ENCODE assay signal across 31 mouse cellular contexts in the genomic region with DNA sequence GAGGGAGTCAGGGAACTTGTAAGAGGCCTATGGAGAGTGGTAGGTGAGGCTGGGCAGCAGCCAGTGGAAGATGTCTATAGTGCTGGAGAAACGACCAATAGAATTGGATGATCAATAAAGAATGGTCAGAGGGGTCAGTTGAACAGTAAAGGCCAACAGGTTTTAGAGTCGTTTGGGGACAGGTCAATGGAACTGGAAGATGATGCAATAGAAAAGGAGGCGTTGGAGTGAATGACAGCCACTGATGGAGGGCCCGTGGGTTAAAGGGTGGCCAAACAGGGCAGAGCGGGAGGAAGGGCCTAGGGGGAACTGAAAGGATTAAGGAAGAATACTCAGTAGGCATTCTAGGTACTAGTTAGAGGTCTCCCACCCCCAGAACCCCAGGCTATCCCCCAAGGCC. TPM values are rescaled to one million over a fixed set of nuclear protein-coding genes. Genes with fewer than 3 reads are reported as not detected.
DNase-seq lines count a peak whose midpoint lies in the region; ATAC-seq and TF ChIP-seq lines count a peak whose summit lies in the region.
"Had no signal": no experiment of that assay in that cellular context is flagged by ENCODE, and none has a peak within 500 bp of the region (broad histone marks: within the 10 kb centered on the region; RNA-seq: fewer than 3 reads in every experiment).

No protein-coding gene starts in this region.

- no peaks in the 10 kb centered on the region for H3K9me3 ChIP-seq in liver, embryonic 11.5 days (ENCODE audit: control insufficient read depth, low read length)
- no peaks in the 10 kb centered on the region for H3K9me3 ChIP-seq in liver, embryonic 13.5 days (replicated peaks)
- H3K9me3 ChIP-seq in liver, embryonic 14.5 days (ENCODE audit: control insufficient read depth, low read length) = no peaks in the 10 kb centered on the region
- H3K9me3 ChIP-seq in liver, embryonic 16.5 days (replicated peaks; ENCODE audit: control insufficient read depth, low read length) = no peaks in the 10 kb centered on the region
- H3K9me3 ChIP-seq: embryonic facial prominence, embryonic 13.5 days; embryonic facial prominence, embryonic 15.5 days; forebrain, embryonic 10.5 days; forebrain, embryonic 12.5 days had no signal

- no peak for ATAC-seq in liver, embryonic 11.5 days (replicated peaks; ENCODE audit: low FRiP score)
- ATAC-seq in liver, embryonic 13.5 days (ENCODE audit: low read depth) = peak; percentile 58
- ATAC-seq in liver, embryonic 14.5 days (ENCODE audit: insufficient read depth) = peak; percentile 40; the same call in 1 of the 2 replicates
- peak; percentile 81 for ATAC-seq in liver, embryonic 16.5 days (ENCODE audit: low read depth)
- no peak for ATAC-seq in megakaryocyte progenitor cell, adult 5-6 weeks (replicated peaks; ENCODE audit: poor library complexity)
- ATAC-seq: forebrain, embryonic 14.5 days had no signal

- H3K4me3 ChIP-seq in liver, adult 2 months (ENCODE audit: insufficient read depth, low read depth, low read length) = no peak overlapping the region
- H3K4me3 ChIP-seq in liver, embryonic 11.5 days (ENCODE audit: low read depth, low read length) = no peak overlapping the region
- H3K4me3 ChIP-seq in liver, embryonic 13.5 days (replicated peaks) = no peak overlapping the region
- no peak overlapping the region for H3K4me3 ChIP-seq in liver, embryonic 14.5 days (ENCODE audit: insufficient read depth in 1 of 2, low read depth in 2 of 2, low read length in 2 of 2)
- H3K4me3 ChIP-seq in liver, embryonic 16.5 days (ENCODE audit: low read depth, low read length) = no peak overlapping the region
- H3K4me3 ChIP-seq: embryonic facial prominence, embryonic 13.5 days; embryonic facial prominence, embryonic 15.5 days; erythroblast, embryonic 14.5 days; forebrain, embryonic 10.5 days; forebrain, embryonic 12.5 days had no signal

- H3K36me3 ChIP-seq in liver, adult 2 months (ENCODE audit: control insufficient read depth, insufficient read depth, low read length) = no peaks in the 10 kb centered on the region
- no peaks in the 10 kb centered on the region for H3K36me3 ChIP-seq in liver, embryonic 11.5 days (ENCODE audit: control insufficient read depth, insufficient read depth, low read length)
- H3K36me3 ChIP-seq in liver, embryonic 13.5 days = no peaks in the 10 kb centered on the region
- no peaks in the 10 kb centered on the region for H3K36me3 ChIP-seq in liver, embryonic 14.5 days (replicated peaks; ENCODE audit: control insufficient read depth, insufficient read depth, low read depth)
- no peaks in the 10 kb centered on the region for H3K36me3 ChIP-seq in liver, embryonic 16.5 days (ENCODE audit: control insufficient read depth, insufficient read depth)
- H3K36me3 ChIP-seq: embryonic facial prominence, embryonic 13.5 days; embryonic facial prominence, embryonic 15.5 days; forebrain, embryonic 10.5 days; forebrain, embryonic 12.5 days had no signal

- no peak for TF ChIP-seq POLR2A in liver, adult 2 months (IDR thresholded peaks at IDR 0.05; ENCODE audit: extremely low read depth, insufficient read depth, low read length)

- TF ChIP-seq EP300 in liver, embryonic 14.5 days (IDR thresholded peaks at IDR 0.05; ENCODE audit: low read depth) = no peak

- no peak overlapping the region for H3K4me2 ChIP-seq in liver, embryonic 11.5 days
- H3K4me2 ChIP-seq in liver, embryonic 13.5 days = no peak overlapping the region
- H3K4me2 ChIP-seq in liver, embryonic 14.5 days (ENCODE audit: low read depth) = no peak overlapping the region
- no peak overlapping the region for H3K4me2 ChIP-seq in liver, embryonic 16.5 days (ENCODE audit: low read depth, low read length)
- H3K4me2 ChIP-seq: embryonic facial prominence, embryonic 13.5 days; embryonic facial prominence, embryonic 15.5 days; forebrain, embryonic 12.5 days had no signal

- 17% methylated on average over 5 of the region's 5 CpGs for WGBS in liver, adult 2 months
- 49% methylated on average over 5 of the region's 5 CpGs for WGBS in liver, embryonic 11.5 days
- 50% methylated on average over 5 of the region's 5 CpGs for WGBS in liver, embryonic 13.5 days (ENCODE audit: insufficient replicate concordance)
- 38% methylated on average over 5 of the region's 5 CpGs for WGBS in liver, embryonic 14.5 days (ENCODE audit: insufficient replicate concordance)
- WGBS in liver, embryonic 16.5 days (ENCODE audit: insufficient replicate concordance) = 45% methylated on average over 5 of the region's 5 CpGs

- H3K27me3 ChIP-seq in liver, adult 2 months (ENCODE audit: control insufficient read depth, insufficient read depth, low read length) = no peaks in the 10 kb centered on the region
- peaks cover 41% of the 10 kb centered on the region for H3K27me3 ChIP-seq in liver, embryonic 11.5 days (replicated peaks; ENCODE audit: control insufficient read depth, insufficient read depth, low read length)
- H3K27me3 ChIP-seq in liver, embryonic 13.5 days = peaks cover 56% of the 10 kb centered on the region
- peaks cover 16% of the 10 kb centered on the region for H3K27me3 ChIP-seq in liver, embryonic 14.5 days (ENCODE audit: control insufficient read depth, insufficient read depth, low read length)
- peaks cover 21% of the 10 kb centered on the region for H3K27me3 ChIP-seq in liver, embryonic 16.5 days (ENCODE audit: control insufficient read depth, insufficient read depth, low read depth, low read length)

- no peak overlapping the region for H3K9ac ChIP-seq in liver, adult 2 months (ENCODE audit: low read depth, low read length)
- H3K9ac ChIP-seq in liver, embryonic 11.5 days (ENCODE audit: low read depth, low read length) = no peak overlapping the region
- no peak overlapping the region for H3K9ac ChIP-seq in liver, embryonic 13.5 days
- H3K9ac ChIP-seq in liver, embryonic 14.5 days (replicated peaks) = no peak overlapping the region
- H3K9ac ChIP-seq in liver, embryonic 16.5 days (ENCODE audit: low read depth, low read length) = no peak overlapping the region
- H3K9ac ChIP-seq: embryonic facial prominence, embryonic 13.5 days; embryonic facial prominence, embryonic 15.5 days; forebrain, embryonic 12.5 days had no signal

- no peaks in the 10 kb centered on the region for H3K79me2 ChIP-seq in liver, adult 2 months (ENCODE audit: control insufficient read depth, insufficient read depth, low read length)

- no peak for TF ChIP-seq CTCF in liver, adult 2 months (IDR thresholded peaks at IDR 0.05; ENCODE audit: low read depth, low read length)
- no peak for TF ChIP-seq CTCF in liver, embryonic 14.5 days (IDR thresholded peaks at IDR 0.05; ENCODE audit: low read depth)

- no peak overlapping the region for H3K27ac ChIP-seq in liver, adult 2 months (replicated peaks; ENCODE audit: insufficient read depth, low read depth, low read length)
- no peak overlapping the region for H3K27ac ChIP-seq in liver, embryonic 11.5 days (ENCODE audit: low read depth, low read length)
- H3K27ac ChIP-seq in liver, embryonic 13.5 days = no peak overlapping the region
- H3K27ac ChIP-seq in liver, embryonic 14.5 days = no peak overlapping the region
- no peak overlapping the region for H3K27ac ChIP-seq in liver, embryonic 16.5 days (ENCODE audit: low read length)
- H3K27ac ChIP-seq: embryonic facial prominence, embryonic 13.5 days; embryonic facial prominence, embryonic 15.5 days; forebrain, embryonic 10.5 days; forebrain, embryonic 12.5 days had no signal

- DNase-seq in liver, adult 2 months (ENCODE audit: extremely low read depth, low read depth, low spot score) = peak; percentile 79
- no peak for DNase-seq in liver, embryonic 11.5 days (ENCODE audit: low spot score)
- DNase-seq in liver, embryonic 13.5 days = no peak
- DNase-seq in liver, embryonic 14.5 days (ENCODE audit: low read depth in 3 of 3, low spot score in 3 of 3) = no peak
- DNase-seq in lung, adult 18-20 months = no peak
- no peak for DNase-seq in spleen, adult 18-20 months
- DNase-seq: adrenal gland, adult 2 months; adrenal gland, postnatal 10 days; adrenal gland, postnatal 25 days; cerebellum, adult 11 months; cerebellum, adult 18-20 months; cerebellum, adult 8-10 months; cerebellum, adult 9-11 months; cerebellum, postnatal 14 days; cerebellum, postnatal 36 days; embryo, embryonic 11 days had no signal

- H3K4me1 ChIP-seq in liver, adult 2 months (ENCODE audit: control insufficient read depth, insufficient read depth, low read length) = 0 out of 2 replicates have a peak, but pooled peaks cover 3% of the 10 kb centered on the region
- peaks cover 6% of the 10 kb centered on the region; the same call in 1 of the 2 replicates for H3K4me1 ChIP-seq in liver, embryonic 11.5 days (replicated peaks; ENCODE audit: control insufficient read depth, insufficient read depth, low read length)
- peaks cover 23% of the 10 kb centered on the region for H3K4me1 ChIP-seq in liver, embryonic 13.5 days (replicated peaks)
- 0 out of 4 replicates have a peak, but pooled peaks cover 0 to 5% of the 10 kb centered on the region in 2 experiments for H3K4me1 ChIP-seq in liver, embryonic 14.5 days (replicated peaks; ENCODE audit: control insufficient read depth in 2 of 2, insufficient read depth in 2 of 2, low read length in 1 of 2)
- H3K4me1 ChIP-seq in liver, embryonic 16.5 days (ENCODE audit: control insufficient read depth, low read depth, low read length) = peaks cover 8% of the 10 kb centered on the region
- H3K4me1 ChIP-seq: embryonic facial prominence, embryonic 13.5 days; embryonic facial prominence, embryonic 15.5 days had no signal

RNA-seq across cellular contexts. Expression of a gene that starts 9.1 kb away (rescaled TPM):
- 70.8 and 71.3 TPM in 2 replicates for total RNA-seq in liver, adult 2 months (2014; rRNA removed)
- 140 and 149 TPM in 2 replicates for polyA plus RNA-seq in liver, adult 2 months (2012; rRNA removed)
- 51.2 TPM in 2 replicates for polyA plus RNA-seq in liver, embryonic 11.5 days (2014; fragmentation: Nextera tagmentation; extraction: Ambion mirVana)
- 18.8 and 20.5 TPM in 2 replicates for polyA plus RNA-seq in liver, embryonic 13.5 days (2015; fragmentation: Nextera tagmentation; extraction: Ambion mirVana)
- polyA plus RNA-seq in liver, embryonic 14.5 days (2012; rRNA removed) = 109 and 127 TPM in 2 replicates
- polyA plus RNA-seq in liver, embryonic 14.5 days (2014; fragmentation: Nextera tagmentation; extraction: Ambion mirVana) = 57.4 and 59.9 TPM in 2 replicates
- polyA plus RNA-seq in liver, embryonic 16.5 days (2015; fragmentation: Nextera tagmentation; extraction: Ambion mirVana) = 21.9 and 22.6 TPM in 2 replicates
- 129 and 135 TPM in 2 replicates for total RNA-seq in megakaryocyte progenitor cell, adult 5-6 weeks (2015)
- 101 and 105 TPM in 2 replicates for total RNA-seq in megakaryocyte progenitor cell, adult 5-6 weeks (2017)

RNA-seq across cellular contexts. Expression of a gene that starts 12.6 kb away (rescaled TPM):
- total RNA-seq in liver, adult 2 months (2014; rRNA removed) = not detected in 2 replicates
- polyA plus RNA-seq in liver, adult 2 months (2012; rRNA removed) = not detected in 2 replicates
- not detected in 2 replicates for polyA plus RNA-seq in liver, embryonic 11.5 days (2014; fragmentation: Nextera tagmentation; extraction: Ambion mirVana)
- polyA plus RNA-seq in liver, embryonic 13.5 days (2015; fragmentation: Nextera tagmentation; extraction: Ambion mirVana) = not detected in 2 replicates
- polyA plus RNA-seq in liver, embryonic 14.5 days (2012; rRNA removed) = 0.02 TPM in 1 of 2 replicates, not detected in the other
- polyA plus RNA-seq in liver, embryonic 14.5 days (2014; fragmentation: Nextera tagmentation; extraction: Ambion mirVana) = not detected in 2 replicates
- polyA plus RNA-seq in liver, embryonic 16.5 days (2015; fragmentation: Nextera tagmentation; extraction: Ambion mirVana) = not detected in 2 replicates
- 0.24 TPM in 1 of 2 replicates, not detected in the other for total RNA-seq in megakaryocyte progenitor cell, adult 5-6 weeks (2015)
- total RNA-seq in megakaryocyte progenitor cell, adult 5-6 weeks (2017) = not detected in 2 replicates
- total RNA-seq: common myeloid progenitor, adult 5-6 weeks had no signal
- polyA plus RNA-seq: C2C12; erythroblast, embryonic 14.5 days had no signal

RNA-seq across cellular contexts. Expression of a gene that starts 15.6 kb away (rescaled TPM):
- not detected in 2 replicates for total RNA-seq in liver, adult 2 months (2014; rRNA removed)
- polyA plus RNA-seq in liver, adult 2 months (2012; rRNA removed) = not detected in 2 replicates
- polyA plus RNA-seq in liver, embryonic 11.5 days (2014; fragmentation: Nextera tagmentation; extraction: Ambion mirVana) = not detected in 2 replicates
- not detected in 2 replicates for polyA plus RNA-seq in liver, embryonic 13.5 days (2015; fragmentation: Nextera tagmentation; extraction: Ambion mirVana)
- polyA plus RNA-seq in liver, embryonic 14.5 days (2012; rRNA removed) = not detected in 2 replicates
- polyA plus RNA-seq in liver, embryonic 14.5 days (2014; fragmentation: Nextera tagmentation; extraction: Ambion mirVana) = not detected in 2 replicates
- not detected in 2 replicates for polyA plus RNA-seq in liver, embryonic 16.5 days (2015; fragmentation: Nextera tagmentation; extraction: Ambion mirVana)
- not detected in 2 replicates for total RNA-seq in megakaryocyte progenitor cell, adult 5-6 weeks (2015)
- total RNA-seq in megakaryocyte progenitor cell, adult 5-6 weeks (2017) = not detected in 2 replicates
- total RNA-seq: adrenal gland, adult 2 months; adrenal gland, postnatal 10 days; adrenal gland, postnatal 25 days; adrenal gland, postnatal 4 days; common myeloid progenitor, adult 5-6 weeks; ES-E14; MEL had no signal
- polyA plus RNA-seq: adrenal gland, adult 2 months; C2C12; embryonic facial prominence, embryonic 11.5 days; embryonic facial prominence, embryonic 13.5 days; embryonic facial prominence, embryonic 15.5 days; erythroblast, embryonic 14.5 days; forebrain, embryonic 10.5 days had no signal

RNA-seq across cellular contexts. Expression of a gene that starts 23.6 kb away (rescaled TPM):
- total RNA-seq in liver, adult 2 months (2014; rRNA removed) = 7.1 and 8.5 TPM in 2 replicates
- 17.0 and 17.5 TPM in 2 replicates for polyA plus RNA-seq in liver, adult 2 months (2012; rRNA removed)
- 3.1 and 3.8 TPM in 2 replicates for polyA plus RNA-seq in liver, embryonic 11.5 days (2014; fragmentation: Nextera tagmentation; extraction: Ambion mirVana)
- polyA plus RNA-seq in liver, embryonic 13.5 days (2015; fragmentation: Nextera tagmentation; extraction: Ambion mirVana) = 1.4 and 2.4 TPM in 2 replicates
- polyA plus RNA-seq in liver, embryonic 14.5 days (2012; rRNA removed) = 2.2 and 2.3 TPM in 2 replicates
- polyA plus RNA-seq in liver, embryonic 14.5 days (2014; fragmentation: Nextera tagmentation; extraction: Ambion mirVana) = 0.76 and 0.77 TPM in 2 replicates
- 1.6 and 2.1 TPM in 2 replicates for polyA plus RNA-seq in liver, embryonic 16.5 days (2015; fragmentation: Nextera tagmentation; extraction: Ambion mirVana)
- total RNA-seq in megakaryocyte progenitor cell, adult 5-6 weeks (2015) = 1.8 and 3.1 TPM in 2 replicates
- total RNA-seq in megakaryocyte progenitor cell, adult 5-6 weeks (2017) = 1.4 and 1.6 TPM in 2 replicates

RNA-seq across cellular contexts. Expression of a gene that starts 33.5 kb away (rescaled TPM):
- not detected in 2 replicates for total RNA-seq in liver, adult 2 months (2014; rRNA removed)
- not detected in 2 replicates for polyA plus RNA-seq in liver, adult 2 months (2012; rRNA removed)
- polyA plus RNA-seq in liver, embryonic 11.5 days (2014; fragmentation: Nextera tagmentation; extraction: Ambion mirVana) = 0.27 and 0.30 TPM in 2 replicates
- polyA plus RNA-seq in liver, embryonic 13.5 days (2015; fragmentation: Nextera tagmentation; extraction: Ambion mirVana) = 0.17 and 0.43 TPM in 2 replicates
- not detected in 2 replicates for polyA plus RNA-seq in liver, embryonic 14.5 days (2012; rRNA removed)
- 0.14 TPM in 1 of 2 replicates, not detected in the other for polyA plus RNA-seq in liver, embryonic 14.5 days (2014; fragmentation: Nextera tagmentation; extraction: Ambion mirVana)
- 0.24 TPM in 1 of 2 replicates, not detected in the other for polyA plus RNA-seq in liver, embryonic 16.5 days (2015; fragmentation: Nextera tagmentation; extraction: Ambion mirVana)
- total RNA-seq in megakaryocyte progenitor cell, adult 5-6 weeks (2015) = not detected in 2 replicates
- 0.37 and 0.47 TPM in 2 replicates for total RNA-seq in megakaryocyte progenitor cell, adult 5-6 weeks (2017)
- total RNA-seq: adrenal gland, adult 2 months; adrenal gland, postnatal 25 days; common myeloid progenitor, adult 5-6 weeks had no signal
- polyA plus RNA-seq: adrenal gland, adult 2 months; brain, embryonic 14.5 days; embryonic facial prominence, embryonic 11.5 days; embryonic facial prominence, embryonic 13.5 days; embryonic facial prominence, embryonic 15.5 days; erythroblast, embryonic 14.5 days; forebrain, embryonic 14.5 days had no signal

Comparison
In these comparisons a context has a peak if more than half of its experiments do, and no peak if none do; other contexts are left out.
1. ATAC-seq: peak in liver, embryonic 13.5 days (single experiment), liver, embryonic 14.5 days (single experiment) and liver, embryonic 16.5 days (single experiment); none in liver, embryonic 11.5 days (single experiment) and megakaryocyte progenitor cell, adult 5-6 weeks (single experiment).